Mouse (Mus musculus) inflammation-experienced regulatory T-cells, adult 6 months (primary cell): ENCODE results near the gene Olfr522. TPM values are rescaled to one million over a fixed set of nuclear protein-coding genes. Genes with fewer than 3 reads are reported as not detected.

ENCODE experiments used
- ATAC-seq: one replicate; pipeline ENCODE4 v1.8.0; 2017
- polyA plus RNA-seq, 3 experiments: library from polyadenylated mRNA; unstranded; fragments of 100-300 nt; shearing (Covaris generic); gene quantifications; one replicate each; pipeline ENCODE4 v1.2.1; 2017

Gene Olfr522
- under 1 TPM in 1 of 3 experiments, not detected in 2; 0.07 TPM for polyA plus RNA-seq

DNA sequence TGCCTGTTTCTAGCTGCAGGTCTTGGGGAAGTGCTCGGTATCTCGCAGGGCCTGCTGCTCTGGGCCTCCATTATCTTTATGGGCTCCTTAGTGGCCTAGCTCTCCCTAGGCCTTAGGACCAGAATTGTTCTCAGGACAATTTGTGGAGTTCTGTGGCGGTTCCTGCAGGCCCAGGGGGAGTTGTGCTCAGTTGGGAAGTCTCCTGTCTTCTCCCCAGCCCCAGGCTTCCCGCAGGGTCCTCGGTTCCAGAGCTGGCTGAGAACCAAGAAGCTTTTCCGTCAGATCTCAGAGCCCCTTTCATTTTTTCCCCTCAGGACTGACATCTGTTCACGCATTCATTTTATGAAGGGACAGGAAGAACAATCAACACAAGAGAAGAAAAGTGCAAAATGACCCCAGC is at the start of gene Olfr522:
TSS of gene Olfr522 (minus strand) at position 101 of the 400 bp plus-strand sequence.
- ATAC-seq, result no peak

DNA sequence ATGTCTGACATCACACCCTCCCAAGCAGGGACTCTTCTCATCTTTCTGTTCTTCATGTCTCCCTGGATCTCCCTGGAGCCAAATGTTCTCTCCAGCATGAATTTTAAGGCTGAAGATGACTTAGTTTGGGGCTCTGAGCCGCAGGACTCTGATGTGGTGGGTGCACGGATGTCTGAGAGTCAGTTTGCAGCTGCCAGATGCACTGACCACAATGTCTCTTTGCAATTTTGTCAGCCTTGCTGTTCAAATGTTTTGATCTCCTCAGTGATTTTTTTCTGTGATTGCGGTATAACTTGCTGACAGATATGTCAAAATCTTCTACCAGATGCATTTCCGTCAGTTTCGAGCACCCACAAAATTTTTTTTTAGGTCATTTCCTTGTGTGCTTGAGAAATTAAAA is 49.3 kb upstream of the Olfr522 start:
- peak; percentile 56 for ATAC-seq

DNA sequence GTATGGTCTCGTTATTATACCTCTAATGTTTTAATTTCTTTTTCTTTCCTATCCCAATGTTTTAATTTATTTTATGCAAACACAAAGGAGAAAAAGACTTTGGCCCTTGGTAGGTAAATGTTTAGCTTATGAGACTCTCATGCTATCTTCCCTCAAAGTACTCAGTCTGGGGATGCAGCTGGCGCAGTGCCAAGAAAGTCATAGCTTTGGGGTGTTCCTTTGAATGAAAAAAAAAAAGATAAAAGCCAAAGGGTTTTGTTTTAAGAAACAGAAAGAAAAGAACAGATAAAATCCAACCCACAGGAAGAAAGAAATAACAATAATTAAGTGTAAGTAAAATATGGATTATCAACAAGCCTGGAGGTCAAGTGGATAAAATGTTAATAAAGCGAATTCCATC is 44.1 kb upstream of the Olfr522 start:
- no peak for ATAC-seq

DNA sequence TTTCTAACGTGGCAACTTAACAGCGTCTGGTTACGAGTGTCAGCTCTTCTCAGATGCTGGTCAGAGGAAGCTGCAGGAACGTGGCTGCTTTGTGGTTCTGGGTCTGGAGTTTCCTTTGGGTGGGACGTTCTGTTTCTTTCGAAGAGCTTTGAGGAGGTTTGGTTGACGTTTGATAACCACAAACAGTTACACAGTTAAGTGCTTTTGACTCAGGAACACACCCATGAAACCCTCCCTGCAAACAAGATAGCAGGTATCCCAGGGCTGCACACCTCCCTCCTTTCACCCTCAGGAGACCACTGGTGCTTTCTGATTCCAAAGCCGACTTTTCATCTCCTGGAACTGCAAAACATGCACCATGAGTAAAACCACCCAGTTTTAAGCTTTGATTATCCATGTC is 43.6 kb upstream of the Olfr522 start:
- peak; percentile 74 for ATAC-seq

DNA sequence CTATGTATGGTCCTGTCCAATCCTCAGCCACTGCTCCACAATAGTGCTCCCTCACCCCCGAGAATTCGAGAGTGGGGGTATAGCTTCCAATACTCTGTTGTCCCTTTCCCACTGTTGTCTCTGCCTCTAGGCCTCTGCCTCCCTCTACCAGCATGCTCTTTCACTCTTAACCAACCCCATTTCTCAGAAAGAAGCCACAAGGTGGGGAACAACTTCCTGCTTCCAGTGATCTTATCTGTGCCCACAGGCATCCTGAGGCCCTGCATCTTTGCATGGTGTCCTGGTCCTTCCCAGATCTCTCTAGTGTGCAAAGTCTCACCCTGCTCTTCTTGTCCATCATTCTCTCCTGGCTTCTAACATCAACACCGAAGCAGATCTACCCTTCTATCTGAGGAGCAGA is 42.3 kb upstream of the Olfr522 start:
- peak; percentile 43 for ATAC-seq

DNA sequence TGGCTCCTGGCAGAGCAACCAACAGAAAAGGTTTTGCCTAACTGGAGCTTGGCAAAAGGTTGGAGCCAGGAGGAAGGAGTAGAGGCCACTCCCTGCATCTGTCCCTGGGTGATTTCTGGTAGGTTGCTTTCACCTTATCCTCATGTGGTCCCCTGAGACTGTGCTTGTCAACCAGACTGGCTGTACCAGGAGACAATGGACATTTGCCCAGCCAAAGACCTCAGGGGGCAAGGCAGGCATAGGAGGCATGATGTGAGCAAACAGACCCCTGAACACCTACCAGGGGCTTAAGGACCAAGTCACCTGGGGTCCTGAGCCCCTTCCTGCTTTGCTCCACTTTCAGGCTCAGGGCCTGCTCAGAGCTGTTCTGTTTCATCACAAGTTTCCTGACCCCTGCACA is 41.3 kb upstream of the Olfr522 start, which contains the start of gene Olfr524:
TSS of gene Olfr524 (minus strand) at position 101 of the 400 bp plus-strand sequence.
- no peak for ATAC-seq

DNA sequence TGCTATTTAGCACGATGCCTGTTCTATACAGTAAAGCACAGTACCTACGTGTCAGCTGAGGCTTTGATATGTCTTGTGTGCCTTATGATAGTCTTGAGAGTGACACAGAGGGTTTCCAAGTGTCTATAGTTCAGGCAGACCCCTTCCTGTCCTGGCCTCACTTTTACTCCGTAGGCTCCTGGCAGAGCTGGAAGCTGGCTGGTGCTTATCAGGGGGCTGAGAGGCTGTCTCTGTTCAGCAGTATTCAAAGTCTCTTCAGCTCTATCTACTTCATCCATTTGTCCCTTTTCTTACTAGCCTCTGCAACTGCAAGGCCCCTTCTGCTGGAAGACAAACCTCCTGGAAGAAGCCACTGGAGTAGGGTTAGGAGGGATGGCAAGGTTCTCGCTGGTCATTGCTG is 36.5 kb upstream of the Olfr522 start:
- no peak for ATAC-seq

DNA sequence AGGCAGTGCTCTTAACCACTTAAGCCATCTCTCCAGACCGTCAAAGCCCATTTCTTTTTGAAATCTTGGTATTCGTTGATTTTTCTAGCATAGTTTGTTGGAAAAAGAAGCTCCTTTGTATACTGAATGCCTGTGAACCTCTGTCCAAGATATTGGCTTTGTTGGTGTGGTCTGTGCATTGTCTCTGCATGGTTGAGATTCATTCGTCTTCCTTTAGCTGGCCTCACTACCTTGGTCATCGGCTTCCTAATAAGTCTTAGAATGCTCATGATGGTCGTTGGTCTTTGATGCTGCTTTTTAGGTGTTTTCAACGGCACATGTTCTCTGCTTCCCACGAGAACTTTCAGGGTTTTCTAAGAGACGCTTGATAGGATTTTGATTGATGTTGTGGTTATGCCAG is 31.4 kb upstream of the Olfr522 start:
- ATAC-seq, result no peak

DNA sequence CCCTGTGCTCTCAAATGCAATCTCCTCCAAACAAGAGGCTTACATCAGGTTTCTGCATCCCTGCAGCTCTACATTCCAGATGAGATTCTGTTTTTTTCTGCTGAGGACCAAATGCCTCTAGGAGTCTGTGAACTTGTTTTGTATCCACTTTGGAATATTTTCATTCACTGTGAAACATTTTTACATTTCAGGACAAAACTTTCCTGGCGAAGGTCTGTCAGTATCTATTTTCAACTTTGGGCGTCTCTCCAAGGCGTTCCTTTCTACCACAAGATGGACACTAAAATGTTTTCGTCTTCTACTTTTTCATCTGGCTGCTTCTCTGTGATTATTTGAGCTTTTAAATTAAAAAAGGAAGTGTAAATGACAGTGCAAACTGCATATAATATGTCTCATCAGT is 29.5 kb upstream of the Olfr522 start:
- no peak for ATAC-seq

DNA sequence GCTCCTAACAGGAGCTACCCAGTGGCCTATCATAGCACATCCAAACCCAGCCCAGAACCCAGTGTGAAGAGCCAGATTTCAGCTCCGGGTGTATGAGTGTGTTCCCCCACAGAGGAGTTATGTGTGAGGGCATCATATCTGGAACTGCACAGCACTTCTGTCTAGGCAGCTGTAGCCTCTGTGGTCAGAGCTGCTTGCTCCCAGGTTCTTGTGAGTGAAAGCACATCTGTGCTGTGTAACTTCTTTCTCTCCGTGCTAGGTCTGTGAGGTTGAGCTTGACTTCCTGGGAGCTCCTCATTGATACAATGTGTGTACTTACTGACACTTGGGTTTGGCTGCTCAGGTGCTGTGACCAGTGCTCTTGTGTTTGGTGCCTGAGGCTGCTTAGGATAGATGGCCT is 28.3 kb upstream of the Olfr522 start:
- ATAC-seq, result no peak

DNA sequence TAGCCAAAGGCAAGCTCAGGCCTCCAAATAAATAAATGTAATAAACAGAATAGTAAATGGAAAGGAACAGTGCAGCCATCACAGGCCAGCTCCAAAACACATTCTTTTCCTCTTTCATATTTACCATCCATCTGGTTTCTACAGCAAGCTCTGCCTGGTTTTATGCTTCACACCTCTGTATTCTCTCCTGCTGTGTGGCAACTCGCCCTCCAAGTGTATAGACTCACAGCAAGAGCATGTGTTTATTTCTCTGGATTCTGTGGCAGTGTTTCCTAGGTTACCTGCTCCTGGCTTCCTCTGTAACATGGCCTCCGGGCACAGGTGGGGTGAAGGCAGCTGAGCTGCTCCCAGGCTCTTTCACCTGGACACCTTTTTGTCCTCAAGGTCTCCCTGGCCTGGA is 27.9 kb upstream of the Olfr522 start:
- no peak for ATAC-seq

DNA sequence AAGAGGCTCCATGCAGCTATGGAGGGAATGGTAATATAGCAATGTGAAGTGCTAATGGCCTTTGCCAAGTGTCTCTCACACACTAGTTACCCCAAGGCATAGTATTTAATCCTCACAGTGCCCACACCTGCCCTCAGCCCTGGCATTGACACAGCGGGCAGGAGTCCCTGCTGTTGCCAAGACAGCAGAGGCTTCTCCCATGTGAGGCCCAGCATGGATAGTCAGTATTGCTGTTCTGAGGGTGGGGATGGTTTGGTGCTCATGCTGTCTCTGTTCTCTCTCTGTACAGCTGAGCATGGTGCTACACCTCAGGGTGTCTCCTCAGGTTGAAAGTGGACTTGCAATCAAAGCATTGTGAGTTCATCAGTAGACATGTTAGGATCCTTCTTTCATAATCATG is 25.9 kb upstream of the Olfr522 start:
- no peak for ATAC-seq

DNA sequence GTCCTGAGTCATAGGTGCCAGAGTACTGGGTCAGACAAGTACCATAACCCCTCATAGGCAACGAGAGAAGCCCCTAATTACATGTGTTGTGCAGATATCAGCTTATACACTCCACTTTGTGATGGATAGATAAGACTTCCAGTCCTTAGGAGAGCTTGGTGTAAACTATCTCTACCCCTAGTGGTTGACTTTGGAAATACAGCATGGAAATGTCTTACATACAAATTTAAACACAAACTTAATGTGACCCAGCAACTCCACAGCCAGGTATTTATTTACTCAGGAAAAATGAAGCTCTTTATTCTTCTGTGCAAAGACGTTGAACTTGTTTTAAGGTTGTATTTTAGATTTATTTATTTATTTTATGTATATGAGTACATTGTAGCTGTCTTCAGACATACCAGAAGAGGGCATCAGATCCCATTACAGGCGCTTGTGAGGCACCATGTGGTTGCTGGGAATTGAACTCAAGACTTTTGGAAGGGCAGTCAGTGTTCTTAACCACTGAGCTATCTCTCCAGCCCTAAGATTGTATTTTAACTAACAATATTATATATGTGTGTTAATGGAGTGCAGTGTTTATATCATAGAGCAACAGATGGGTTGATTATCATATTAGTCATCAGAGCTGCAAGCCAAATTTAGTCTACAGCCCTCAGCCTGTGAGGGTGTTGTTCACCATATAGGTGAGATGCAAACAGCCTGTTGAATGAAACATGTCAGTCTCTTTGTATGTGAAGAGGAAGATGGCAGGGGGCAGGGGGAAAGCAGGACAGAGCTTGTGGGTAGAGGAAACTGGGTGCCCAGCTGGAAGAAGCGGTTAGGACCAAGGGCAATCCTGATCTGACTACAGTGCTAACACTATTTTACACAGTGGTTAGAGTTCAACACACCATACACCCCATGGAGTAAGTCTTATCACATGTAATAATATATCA is 24.1 kb upstream of the Olfr522 start:
- ATAC-seq, result no peak

DNA sequence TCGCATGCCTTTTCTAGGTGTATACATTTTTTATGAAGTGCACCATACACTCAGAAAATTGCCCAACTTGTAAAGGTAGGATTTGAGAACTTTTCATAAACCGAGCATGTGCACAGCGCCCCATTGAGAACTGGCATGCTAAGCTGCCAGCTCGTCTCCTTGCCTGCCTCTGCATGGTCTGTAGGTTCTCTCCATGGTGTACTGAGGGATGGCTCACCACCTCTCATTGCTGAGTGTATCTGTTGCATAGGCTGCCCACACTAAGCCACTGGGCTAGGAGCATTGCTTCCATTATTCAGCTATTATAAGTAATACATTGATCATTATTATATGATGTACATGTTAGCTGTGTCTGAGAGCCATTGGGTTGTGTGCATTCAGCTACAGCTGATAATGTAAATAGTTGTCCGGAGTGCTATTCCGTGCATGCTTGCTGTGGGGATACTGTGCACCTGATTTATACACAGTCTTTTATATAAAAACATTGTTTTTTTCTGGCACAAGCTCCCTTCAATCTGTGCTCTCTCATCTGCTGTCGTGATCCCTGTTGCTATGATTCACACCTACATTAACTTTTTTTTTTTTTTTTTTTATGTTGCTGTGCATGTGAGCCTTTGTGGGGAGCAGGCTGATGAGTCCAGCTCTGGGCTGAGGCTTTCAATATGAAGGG is 23.3 kb upstream of the Olfr522 start:
- ATAC-seq, result no peak

DNA sequence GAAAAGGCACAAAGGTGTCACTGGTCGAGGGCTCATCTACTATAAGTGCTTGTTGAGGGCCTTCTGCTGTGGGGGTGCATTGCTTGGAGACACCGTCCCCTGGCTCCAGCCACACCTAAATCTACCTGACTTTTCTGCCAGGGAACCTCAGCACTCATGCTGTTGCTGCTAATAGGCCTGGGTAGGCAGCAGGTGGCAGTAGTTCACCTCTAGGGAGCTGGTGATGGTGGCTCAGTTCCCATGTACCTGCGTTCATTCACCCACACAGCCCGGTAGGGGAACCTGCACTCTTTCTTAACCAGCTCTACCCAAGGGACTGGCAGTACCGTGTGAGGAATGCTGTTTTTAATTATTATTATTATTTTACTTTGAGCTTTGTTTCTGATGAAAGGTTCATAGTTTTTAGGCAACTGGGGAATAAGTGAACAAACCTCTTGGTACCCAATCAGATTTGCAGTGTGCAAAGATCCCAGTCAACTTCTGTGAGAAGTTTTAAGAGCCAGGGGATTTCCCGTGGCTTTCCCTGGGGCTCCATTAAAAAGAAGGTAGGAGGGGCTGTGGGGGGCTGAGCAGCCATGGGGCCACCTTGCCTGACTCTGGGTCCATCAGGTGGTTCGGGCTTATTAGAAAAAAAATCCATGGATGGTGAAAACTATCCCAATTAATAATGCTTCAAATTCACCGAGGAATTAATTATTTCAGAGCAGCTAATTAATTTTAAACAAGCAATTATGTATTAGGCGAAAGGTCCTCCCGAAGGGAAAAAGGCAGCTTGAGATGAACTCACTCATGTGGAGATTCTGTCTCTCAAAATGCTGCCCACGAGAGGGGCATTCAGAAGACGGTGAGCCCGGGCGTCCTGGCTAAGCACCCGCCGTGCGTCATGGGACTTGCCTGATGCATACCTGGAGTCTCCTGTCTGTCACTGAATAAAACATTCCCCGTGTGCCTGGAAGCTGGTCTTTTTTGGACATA is 22.4 kb upstream of the Olfr522 start:
- peak; percentile 61 for ATAC-seq

DNA sequence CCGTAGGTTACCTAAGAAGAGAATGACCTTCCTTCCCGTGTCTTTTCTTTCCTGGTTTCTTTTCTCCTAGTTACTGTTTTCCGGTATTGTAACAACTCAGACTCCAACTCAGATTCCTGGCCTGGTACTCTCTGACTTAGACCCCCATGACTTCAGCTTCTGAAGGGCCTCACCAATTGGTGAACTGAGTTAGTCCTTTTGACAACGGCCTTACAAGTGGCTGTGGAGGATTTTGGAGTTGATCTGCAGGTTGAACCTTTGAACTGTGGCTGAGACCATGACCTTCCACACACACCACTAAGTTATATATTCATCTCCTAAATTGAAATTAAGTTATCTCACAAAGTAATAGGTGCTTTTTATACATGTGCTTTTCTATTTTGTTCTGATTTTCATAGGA is 19.6 kb upstream of the Olfr522 start:
- no peak for ATAC-seq

DNA sequence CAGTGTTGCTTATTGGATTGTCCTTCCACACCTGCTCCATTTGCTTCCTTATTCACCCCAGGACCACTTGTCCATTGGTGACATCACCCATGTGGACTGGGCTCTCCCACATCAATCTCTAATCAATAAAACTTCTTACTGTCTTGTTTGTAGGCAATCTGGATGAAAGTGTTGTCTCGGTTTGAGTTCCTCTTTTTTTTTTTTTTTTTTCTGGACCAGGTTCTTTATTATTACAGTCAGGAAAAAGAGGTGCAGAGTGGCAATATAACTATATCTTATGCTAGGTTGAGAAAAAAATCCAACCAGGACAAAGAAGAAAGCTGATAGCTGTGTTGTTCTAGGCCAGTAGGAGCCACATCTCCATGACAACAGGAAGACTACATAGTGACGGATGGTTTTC is 16.1 kb upstream of the Olfr522 start:
- ATAC-seq, result no peak

DNA sequence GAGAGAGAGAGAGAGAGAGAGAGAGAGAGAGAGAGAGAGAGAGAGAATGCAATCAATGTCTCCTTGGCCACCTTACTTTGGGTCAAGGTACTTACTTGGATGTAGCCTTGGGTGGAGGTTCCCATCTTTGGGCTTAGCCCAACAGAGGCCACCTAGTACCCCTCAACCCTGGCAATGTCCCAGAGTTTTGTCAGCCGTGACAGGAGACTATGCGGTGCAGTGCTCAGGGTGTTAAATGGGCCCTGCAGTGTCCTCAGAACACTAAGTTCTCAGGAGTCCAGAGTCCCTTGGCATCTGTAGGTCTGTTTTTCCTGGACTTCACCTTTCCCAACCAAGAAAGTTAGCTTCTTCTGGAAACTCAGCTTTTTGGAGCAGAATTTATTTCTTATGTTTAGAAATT is 14.6 kb upstream of the Olfr522 start:
- no peak for ATAC-seq

DNA sequence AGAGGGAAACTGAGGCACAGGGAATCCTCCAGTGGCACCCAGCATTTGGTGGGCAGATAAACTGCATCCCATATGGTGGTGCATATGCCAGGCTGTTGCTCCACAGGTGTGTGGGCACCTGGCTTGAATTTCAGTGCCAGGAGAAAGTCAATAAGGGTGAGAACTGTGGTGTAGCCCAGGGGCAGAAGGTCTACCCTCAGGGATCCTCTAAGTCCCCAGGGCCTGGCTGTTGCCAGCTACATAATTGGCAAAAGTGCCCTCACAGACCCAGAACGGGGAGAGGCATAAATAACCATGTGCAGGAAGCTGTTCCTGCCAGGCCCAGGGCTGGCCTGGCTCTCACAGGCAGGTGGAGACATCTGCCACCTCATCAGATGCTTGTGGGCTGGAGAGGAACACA is 8.4 kb upstream of the Olfr522 start, which contains the start of gene Olfr523:
TSS of gene Olfr523 (plus strand) at position 282 of the 400 bp plus-strand sequence.
- ATAC-seq, result no peak

DNA sequence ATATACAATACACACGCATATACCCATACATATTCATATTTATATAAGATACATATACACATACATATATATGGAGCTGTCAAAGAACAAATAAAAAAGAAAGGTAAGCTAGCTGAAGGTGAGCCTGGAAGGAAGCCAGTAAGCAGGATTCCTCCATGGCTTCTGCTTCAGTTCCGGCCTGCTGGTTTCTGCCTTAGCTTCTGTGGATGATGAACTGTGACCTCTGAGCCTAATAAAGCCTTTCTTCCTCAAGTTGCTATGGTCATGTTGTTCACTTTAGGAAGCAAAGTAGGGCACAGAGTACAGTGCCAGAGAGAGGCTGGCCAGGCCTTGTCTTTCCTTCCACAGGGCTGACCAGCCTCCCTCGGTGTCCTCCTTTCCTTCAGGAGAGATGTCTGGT is 6.3 kb upstream of the Olfr522 start:
- ATAC-seq, result no peak

DNA sequence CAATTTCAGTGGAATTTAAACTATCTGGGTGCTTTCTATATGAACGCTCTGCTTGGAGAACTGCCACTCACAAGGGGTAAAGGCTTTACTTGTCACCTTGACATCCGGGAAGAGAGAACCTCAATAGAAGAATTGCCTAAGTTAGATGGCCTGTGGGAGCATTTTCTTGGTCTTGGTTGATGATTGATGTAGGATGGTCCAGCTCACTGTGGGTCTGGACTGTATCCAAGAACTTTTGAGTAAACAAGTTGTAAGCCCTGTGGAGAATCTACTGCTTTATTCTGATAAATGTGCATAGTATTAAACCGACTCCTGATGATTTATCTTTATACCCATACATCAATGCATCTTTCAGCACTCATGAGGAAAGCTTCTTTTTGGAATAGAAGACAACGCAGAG is 4.8 kb upstream of the Olfr522 start:
- ATAC-seq, result no peak

DNA sequence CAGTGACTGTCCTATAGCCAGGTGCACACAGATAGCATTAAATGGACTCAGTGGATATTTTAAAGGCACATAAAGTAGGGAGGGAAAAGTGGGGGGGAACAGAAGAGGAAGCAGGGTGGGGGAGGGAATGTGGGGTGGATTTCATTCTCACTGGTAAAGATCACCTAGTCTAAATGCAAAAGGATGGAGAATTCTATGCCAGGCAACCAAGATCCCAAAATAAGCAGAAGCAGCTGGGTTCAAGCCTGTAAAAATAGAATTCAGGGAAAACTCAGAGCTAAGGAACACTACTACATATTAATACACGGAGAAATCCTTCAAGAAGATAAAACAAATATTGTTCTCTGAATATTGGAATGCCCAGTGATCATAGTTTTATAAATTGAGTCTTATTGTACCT is 3.4 kb upstream of the Olfr522 start:
- no peak for ATAC-seq

DNA sequence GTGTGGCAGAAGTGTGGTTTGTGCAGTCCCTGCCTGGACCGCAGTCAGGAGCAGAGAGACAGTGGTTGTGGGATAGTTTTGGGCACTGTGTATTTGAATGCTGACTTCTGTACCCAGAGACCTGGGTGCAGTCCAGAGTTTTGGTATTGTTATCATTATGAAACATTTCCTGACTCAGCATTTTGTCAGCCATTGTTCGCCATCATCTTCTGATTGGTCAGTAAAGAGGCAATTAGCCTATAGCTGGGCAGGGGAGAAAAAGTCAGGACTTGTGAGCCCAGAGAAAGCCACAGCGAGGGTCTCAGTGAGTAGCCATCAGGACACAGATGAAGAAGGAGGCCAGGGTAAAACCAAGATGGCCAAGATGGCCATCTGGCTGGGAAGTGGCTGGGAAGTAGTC is 4.2 kb downstream of the Olfr522 start:
- no peak for ATAC-seq
